Mouse (Mus musculus): ENCODE data around the gene Tsku.
A peak's percentile ranks its signal among the peaks of the same experiment; 100 is the strongest.

DNA sequence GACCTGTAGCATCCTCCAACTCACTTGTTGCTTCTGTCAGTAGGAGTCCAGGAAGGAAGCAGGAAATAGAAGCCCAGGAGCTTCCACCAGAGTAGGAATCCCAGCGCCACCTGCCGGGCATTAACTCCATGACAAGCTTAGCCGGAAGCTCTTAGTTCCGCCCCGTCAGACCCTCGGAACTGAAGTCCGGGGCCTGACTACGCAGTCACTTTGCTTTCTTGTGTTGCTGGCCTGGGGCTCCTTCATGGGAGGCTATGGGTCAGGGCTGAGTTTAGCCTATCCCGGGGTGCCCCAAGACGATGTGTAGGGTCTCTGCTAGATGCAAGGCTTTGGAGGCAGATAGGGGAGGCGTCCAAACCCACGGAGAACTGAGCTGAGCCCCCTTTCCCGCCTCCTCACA is 19.7 kb downstream of the Tsku start:
- TF ChIP-seq EP300 (IDR thresholded peaks at IDR 0.05; ENCODE audit: low read depth) (no peak), CTCF (IDR thresholded peaks at IDR 0.05; ENCODE audit: low read depth) (peak; percentile 87)
